Mouse (Mus musculus): ENCODE data around the gene Spock1.

GRCm38 (mm10) chr13:57428840-57429239 lies 479.3 kb downstream of the Spock1 start:
- no peak for TF ChIP-seq CTCF (IDR thresholded peaks at IDR 0.05; ENCODE audit: low read depth, low read length)
- no peak for TF ChIP-seq POLR2A (IDR thresholded peaks at IDR 0.05; ENCODE audit: extremely low read depth, insufficient read depth, low read length)

Data from liver, adult 2 months (tissue).